Mouse (Mus musculus): Measurements from ENCODE around the gene Pdlim1.
A peak's percentile ranks its signal among the peaks of the same experiment; 100 is the strongest.

The Pdlim1 gene

GRCm38 (mm10) chr19:40283415-40283814, 11.8 kb upstream of the Pdlim1 start:
- no peak for DNase-seq

- no peak for DNase-seq
Measured at GRCm38 (mm10) chr19:40278372-40279023, 6.9 kb upstream of the Pdlim1 start.

GRCm38 (mm10) chr19:40277494-40277893, 5.9 kb upstream of the Pdlim1 start:
- no peak for DNase-seq

GRCm38 (mm10) chr19:40275401-40276188, 4.0 kb upstream of the Pdlim1 start:
- DNase-seq, result peak; percentile 44

GRCm38 (mm10) chr19:40272674-40273073, 1.0 kb upstream of the Pdlim1 start:
- no peak for DNase-seq

GRCm38 (mm10) chr19:40270351-40271307, 1.0 kb downstream of the Pdlim1 start:
- DNase-seq, result no peak

- DNase-seq, result no peak
Measured at GRCm38 (mm10) chr19:40269526-40269925, 2.1 kb downstream of the Pdlim1 start.

- no peak for DNase-seq
Measured at GRCm38 (mm10) chr19:40268493-40268892, 3.1 kb downstream of the Pdlim1 start.

- DNase-seq, result no peak
Measured at GRCm38 (mm10) chr19:40267380-40267779, 4.3 kb downstream of the Pdlim1 start.

- no peak for DNase-seq
Measured at GRCm38 (mm10) chr19:40259485-40259884, 12.2 kb downstream of the Pdlim1 start.

GRCm38 (mm10) chr19:40257396-40257795, 14.2 kb downstream of the Pdlim1 start:
- no peak for DNase-seq

GRCm38 (mm10) chr19:40256376-40257050, 15.1 kb downstream of the Pdlim1 start:
- DNase-seq, result no peak

GRCm38 (mm10) chr19:40255561-40255960, 16.1 kb downstream of the Pdlim1 start:
- DNase-seq, result no peak

- DNase-seq, result no peak
Measured at GRCm38 (mm10) chr19:40254741-40255140, 16.9 kb downstream of the Pdlim1 start.

GRCm38 (mm10) chr19:40253768-40254167, 17.9 kb downstream of the Pdlim1 start:
- no peak for DNase-seq

GRCm38 (mm10) chr19:40251115-40251514, 20.5 kb downstream of the Pdlim1 start:
- no peak for DNase-seq

GRCm38 (mm10) chr19:40249352-40249751, 22.3 kb downstream of the Pdlim1 start:
- DNase-seq, result no peak

- DNase-seq, result no peak
Measured at GRCm38 (mm10) chr19:40248476-40248875, 23.2 kb downstream of the Pdlim1 start.

- DNase-seq, result no peak
Measured at GRCm38 (mm10) chr19:40247268-40247666, 24.4 kb downstream of the Pdlim1 start.

GRCm38 (mm10) chr19:40246646-40247267, 24.9 kb downstream of the Pdlim1 start:
- DNase-seq, result no peak

GRCm38 (mm10) chr19:40240838-40241689, 30.6 kb downstream of the Pdlim1 start:
- no peak for DNase-seq

All from kidney, adult 9 months (tissue).